Mouse (Mus musculus) lung, adult 18-20 months (tissue): ENCODE data around the gene 1810013L24Rik.
A peak's percentile ranks its signal among the peaks of the same experiment; 100 is the strongest.

ENCODE experiments used
- DNase-seq, 2 experiments: peaks; one replicate each; pipeline ENCODE4 v3.0.0; 2022; ENCODE audit warnings: mixed read lengths in 2 of 2

The 1810013L24Rik gene

DNA sequence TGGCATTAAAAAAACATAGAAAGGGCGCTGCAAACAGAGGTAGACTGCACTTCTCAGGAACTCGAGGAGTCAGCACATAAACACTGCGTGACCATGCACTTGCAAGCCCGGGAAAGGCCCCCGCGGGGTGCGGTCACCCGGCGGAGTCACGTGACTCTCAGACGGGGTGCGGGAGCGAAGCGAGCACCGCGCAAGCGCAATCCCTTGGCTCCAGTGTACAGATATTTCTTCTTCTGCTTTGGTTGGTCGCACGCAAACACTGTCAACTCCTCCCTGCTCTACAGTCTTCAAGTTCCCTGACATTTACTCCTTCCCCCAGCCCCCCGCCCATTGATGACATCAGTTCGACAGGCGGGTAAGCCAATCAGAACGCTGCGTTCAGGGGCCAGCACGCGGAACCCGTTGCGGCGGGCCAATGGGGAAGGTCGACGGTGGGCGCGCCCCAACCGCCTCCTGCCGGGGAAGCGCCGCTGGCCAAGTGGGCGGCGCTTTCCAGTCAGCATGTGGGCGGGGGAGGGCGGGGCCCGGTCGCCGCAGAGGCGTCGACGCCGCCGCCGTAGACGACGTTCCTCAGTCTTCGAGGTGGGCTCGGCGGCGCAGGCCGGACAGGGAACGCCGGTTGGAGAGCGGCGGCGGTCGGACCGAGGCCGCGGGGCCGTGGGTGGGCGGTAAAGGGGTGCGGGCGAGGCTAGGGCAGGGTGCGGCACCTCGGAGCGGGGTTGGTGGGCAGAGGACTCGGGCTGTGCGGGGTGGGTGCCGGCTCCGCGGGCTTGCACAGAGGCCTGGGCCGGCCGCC lies at the start of gene 1810013L24Rik:
Gene 1810013L24Rik (plus strand): TSS at position 537 of the 796 bp plus-strand sequence.
- peak; percentile 100 for DNase-seq

DNA sequence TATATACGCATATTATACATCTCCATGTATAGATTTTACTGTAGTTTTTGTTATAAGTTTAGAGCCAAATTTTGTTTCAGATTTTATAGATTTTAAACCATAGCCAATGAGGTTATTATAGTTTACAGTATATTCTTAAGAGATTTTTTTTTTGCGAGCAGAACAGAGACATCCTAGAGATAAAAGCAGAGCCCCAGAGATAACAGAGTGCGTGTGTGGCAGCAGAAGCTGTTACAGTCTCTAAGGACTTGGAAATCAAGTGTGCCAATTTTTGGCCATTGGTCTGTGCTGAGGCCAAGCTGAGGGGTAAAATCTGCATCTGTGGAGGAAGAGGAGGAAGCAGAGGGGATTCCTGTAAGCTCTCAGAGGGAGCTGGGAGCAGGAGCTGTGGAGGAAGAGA lies 49.7 kb upstream of the 1810013L24Rik start:
- no peak for DNase-seq

DNA sequence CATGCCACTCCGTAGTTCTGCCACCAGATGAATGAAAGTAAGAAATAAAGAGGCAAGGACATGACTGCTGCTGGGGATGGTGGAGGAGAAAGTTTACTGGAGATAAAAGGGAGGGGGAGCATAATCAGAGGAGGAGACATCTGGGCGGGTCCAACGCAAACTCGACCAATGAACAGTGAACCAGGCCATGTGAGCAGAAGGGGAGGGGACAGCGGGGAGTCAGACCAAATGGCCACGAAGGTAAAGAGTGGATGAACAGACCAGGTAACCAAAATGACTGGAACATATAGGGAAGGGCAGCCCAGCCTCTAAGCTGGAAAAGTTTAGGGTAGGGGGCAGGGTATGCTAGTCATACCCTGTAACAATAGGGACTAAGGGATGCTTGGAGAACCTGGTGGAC lies 48.7 kb upstream of the 1810013L24Rik start:
- DNase-seq, result no peak

DNA sequence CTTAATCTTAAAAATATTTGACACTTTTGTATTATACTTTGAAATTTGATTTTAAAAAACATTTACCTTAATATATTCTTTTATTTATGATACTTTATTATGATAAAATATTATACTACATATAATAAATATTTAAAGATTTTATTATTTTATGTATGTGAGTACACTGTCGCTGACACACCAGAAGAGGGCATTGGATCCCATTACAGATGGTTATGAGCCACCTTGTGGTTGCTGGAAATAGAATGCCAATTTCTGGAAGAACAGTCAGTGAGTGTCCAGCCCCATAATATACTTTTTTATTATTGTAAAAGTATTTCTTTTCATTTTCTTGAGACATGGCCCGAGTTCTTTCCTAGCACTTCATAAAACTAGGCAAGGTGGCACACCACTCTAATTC lies 48.2 kb upstream of the 1810013L24Rik start:
- no peak for DNase-seq

DNA sequence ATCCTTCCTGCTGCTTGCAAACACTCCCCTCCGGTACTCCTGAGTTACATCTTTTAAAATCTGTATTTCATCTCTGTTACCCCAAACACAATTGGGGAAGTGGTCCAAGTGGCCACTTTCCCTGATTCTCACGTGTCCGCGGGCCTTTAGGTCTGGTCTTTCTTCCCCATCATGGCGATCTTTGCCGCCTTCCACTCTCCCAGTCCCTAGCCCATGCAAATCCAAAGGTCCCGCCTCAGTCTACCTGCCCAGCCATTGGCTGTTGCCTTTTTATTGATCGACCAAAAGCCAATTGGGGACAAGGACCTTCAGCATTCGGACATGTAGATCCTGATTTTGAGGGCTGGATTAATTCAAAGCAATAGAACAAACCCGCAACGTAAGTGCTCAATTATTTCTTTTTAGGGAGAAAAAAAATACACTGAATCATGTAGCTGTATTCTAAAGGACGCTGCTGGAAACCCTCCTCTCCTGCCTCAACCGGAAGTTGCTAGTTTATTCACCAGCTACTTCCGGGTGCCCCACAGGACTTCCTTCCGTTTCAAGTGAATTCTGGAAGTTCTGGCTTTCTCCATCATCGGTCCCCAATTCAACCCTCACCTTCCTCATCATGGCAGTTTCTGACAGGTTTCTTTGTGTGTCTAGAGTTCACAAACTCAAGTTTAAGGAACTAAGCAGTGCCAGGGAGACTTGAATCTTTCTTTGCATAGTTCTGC lies 46.5 kb upstream of the 1810013L24Rik start:
- DNase-seq, result no peak

DNA sequence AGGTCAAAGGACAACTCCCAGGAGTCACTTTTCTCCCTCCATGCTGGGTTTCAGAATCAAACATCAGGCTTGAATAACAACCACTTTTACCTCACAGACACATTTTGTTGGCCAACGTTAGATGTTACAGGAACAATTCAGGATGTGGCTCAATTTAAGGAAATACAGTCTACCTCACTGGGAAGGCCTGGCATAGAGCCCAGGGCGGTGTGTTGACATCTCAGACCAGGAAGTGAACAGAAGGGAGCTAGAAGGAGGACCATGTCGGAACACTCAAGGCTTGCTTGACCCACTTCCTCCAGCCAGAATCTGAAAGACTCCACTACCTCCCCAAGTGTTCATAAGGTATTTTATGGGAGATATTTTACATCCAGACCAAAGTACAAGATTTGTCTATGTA lies 45.1 kb upstream of the 1810013L24Rik start:
- peak; percentile 86 to 91 for DNase-seq

DNA sequence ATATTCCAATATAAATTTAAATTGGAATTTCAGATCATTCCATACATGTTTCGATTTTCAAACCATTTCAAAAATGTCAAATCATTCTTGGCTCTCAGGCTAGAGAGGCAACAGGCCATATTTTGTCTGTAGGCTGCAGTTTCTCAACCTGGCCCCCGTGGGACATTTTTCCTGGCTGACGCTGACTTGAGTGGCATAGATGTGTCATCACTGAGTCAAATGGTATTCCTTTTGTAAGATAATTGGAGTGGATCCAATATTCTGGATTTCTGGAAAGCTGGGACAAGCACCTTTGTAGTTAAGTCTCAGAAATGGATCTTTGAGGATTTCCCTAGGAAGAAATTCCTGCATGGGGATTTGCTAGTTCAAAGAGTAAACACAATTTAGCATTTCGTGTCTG lies 39.0 kb upstream of the 1810013L24Rik start:
- DNase-seq, result no peak

DNA sequence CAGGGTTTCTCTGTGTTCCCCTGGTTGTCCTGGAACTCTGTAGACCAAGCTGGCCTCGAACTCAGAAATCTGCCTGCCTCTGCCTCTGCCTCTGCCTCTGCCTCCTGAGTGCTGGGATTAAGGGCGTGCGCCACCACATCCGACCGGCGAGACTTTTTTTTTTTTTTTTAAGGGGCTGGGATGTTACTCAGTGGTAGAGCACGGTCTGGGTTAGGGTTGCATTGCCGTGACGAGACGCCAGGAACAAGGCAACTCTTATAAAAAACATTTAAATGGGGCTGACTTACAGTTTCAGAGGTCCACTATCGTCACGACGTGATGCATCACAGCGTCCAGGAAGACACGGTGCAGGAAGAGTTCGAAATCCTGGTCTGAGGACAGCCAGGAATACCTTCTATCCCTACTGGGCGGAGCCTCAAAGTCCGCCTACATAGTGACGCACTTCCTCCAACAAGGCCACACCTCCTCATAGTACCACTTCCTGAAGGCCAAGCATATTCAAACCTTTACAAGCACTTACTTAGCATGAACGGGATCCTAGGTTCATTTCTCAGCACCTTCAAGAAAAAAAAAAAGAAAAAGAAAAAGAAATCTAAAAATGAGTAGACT lies 37.8 kb upstream of the 1810013L24Rik start, which contains the start of gene Usp7:
Gene Usp7 (minus strand): TSS at position 360 of the 609 bp plus-strand sequence.
- no peak for DNase-seq

DNA sequence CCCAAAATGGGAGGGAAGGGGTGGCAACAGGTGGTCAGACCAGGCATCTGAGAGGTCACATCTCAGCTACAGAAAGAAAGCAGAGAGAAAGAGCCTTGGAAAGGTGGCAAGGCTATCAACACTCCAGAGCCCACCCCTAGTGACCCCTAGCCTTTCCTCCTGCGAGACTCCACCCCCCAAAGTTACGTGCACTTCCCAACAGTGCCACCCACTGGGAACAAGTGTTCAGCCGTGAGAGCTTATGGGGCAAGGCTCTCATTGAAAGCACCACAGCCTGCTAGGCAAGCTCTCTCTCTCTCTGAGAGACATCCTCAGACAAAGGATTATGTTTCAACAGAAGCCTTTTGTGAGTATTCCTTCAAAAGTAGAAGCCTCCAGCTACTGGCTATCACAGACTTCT lies 34.9 kb upstream of the 1810013L24Rik start:
- DNase-seq, result peak in 1 of 2 experiments; percentile 9

DNA sequence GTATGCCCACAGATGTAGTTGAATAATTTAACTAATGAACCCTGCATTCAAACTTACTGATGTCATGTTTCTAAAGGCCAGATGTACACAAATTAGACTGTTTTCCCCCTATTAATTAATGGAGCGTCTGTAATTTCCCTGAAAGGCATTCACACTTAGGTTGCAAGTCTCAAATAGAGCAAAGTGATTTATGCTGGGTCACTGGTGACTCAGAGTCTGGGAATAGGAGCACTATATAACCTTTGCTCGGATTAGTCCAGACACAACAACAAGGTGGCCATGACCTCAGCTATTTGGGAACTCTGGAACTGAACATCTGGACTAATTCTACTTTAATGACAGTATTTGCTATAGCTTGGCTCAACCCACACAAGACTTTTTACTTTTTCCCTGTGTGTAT lies 34.0 kb upstream of the 1810013L24Rik start:
- DNase-seq, result no peak

DNA sequence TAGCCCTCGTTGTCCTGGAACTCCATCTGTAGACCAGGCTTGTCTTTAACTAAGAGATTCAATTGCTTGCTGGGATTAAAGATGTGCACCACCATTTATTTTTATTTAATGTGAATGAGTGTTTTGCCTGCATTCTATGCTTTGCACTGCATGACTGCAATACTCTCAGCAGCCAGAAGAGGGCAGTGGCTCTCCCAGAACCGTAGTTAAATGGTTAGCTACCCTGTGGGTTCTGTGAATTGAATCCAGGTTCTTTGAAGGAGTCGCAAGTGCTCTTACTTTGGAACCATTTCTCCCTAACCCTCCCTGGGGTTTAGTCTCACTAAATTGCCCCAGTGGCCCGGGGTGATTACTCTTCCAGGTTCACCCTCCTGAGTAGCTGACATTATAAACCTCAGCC lies 23.2 kb upstream of the 1810013L24Rik start:
- peak in 1 of 2 experiments; percentile 25 for DNase-seq

DNA sequence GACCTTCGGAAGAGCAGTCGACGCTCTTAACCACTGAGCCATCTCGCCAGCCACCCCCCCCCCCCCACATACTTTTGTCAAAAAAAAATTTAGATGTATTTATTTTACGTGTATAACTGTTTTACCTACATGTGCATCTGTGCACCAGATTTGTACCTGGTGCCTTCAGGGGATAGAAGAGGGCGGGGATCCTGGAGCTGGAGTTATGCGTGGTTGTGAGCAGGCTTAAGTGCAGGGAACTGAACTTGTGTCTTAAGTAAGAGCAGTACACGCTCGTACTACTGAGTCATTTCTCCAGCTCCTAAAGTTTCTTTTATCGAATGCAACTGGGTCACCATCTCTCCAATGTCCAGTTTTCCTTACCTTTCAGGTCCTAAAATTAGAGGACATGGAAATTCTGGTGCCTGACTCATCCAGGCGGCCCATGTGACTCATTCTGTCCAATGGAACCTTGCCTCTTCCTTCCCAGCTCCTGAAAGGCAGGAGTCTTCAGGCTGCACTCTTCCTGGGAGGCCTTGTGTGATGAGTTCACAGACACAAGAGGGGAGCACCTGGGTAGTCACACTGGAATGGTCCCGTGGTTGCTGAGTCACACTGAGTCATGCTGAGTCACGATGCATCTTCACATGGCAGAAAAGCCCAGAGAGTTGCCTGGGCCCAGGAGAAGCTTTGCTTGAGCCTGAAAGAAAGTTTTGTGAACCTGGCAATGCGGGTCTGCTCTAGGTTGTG lies 19.3 kb upstream of the 1810013L24Rik start:
- no peak for DNase-seq

DNA sequence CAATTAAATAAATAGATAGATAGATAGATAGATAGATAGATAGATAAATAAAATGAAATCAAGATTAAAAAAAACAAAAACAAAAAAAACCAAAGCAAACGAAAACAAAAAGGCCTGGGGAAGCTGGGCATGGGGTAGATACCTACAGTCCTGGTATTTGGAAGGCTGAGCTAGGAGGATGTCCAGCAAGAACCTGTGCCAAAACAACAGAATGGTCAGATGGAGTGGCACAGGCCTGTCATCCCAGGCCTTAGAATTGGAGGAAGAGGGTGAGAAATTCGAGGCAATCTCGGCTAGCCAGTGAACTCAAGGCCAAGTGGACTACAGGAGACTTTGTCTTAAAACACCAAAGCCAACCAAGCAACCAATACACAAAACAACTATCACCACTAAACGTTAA lies 12.0 kb upstream of the 1810013L24Rik start:
- no peak for DNase-seq

DNA sequence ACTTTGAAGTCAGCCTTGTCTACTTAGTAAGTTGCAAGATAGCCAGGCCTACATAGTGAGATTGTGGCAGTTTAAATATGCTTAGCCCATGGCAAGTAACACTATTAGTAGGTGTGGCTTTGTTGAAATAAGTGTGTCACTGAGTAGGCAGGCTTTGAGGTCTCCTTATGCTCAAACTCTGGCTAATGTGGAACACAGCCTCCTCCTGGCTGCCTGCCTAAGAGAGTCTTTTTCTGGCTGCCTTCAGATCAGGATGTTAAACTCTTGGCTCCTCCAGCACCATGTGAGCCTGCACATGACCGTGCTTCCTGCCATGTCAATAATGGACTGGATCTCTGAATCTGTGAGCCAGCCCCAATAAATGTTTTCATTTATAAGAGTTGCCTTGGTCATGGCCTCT lies 8.5 kb upstream of the 1810013L24Rik start:
- peak; percentile 35 to 45 for DNase-seq

DNA sequence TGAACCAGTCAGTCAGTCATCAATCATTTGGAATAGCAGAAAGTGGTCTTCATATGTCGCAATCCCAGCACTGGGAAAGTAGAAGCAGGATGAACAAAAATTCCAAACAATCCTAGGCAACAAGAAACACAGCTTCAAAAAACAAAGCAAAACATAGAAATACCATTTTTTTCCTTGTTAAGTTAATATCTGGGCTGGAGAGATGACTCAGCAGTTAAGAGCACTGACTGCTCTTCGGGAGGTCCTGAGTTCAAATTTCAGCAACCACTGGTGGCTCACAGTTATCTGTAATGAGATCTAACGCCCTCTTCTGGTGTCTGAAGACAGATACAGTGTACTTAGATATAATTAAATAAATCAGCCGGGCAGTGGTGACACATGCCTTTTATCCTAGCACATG lies 7.3 kb upstream of the 1810013L24Rik start:
- DNase-seq, result no peak

DNA sequence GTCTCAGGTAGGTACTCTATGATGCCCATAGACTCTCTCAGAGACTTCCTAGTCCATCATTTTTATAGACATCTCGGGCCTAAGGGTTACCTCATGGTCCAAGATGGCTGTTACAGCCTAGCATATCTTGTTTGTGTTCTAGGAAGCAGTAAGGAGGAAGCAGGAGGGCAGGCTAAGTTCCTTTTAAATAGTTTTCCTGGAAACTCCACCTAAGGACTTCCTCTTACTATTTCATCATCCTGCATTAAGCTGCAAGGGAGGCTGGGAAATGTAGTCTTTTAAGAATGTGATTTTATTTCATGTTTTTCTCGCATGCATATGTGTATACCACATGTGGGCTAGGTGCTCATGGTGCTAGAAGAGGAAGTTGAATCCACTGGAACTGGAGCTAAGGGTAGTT lies 6.2 kb upstream of the 1810013L24Rik start:
- no peak for DNase-seq

DNA sequence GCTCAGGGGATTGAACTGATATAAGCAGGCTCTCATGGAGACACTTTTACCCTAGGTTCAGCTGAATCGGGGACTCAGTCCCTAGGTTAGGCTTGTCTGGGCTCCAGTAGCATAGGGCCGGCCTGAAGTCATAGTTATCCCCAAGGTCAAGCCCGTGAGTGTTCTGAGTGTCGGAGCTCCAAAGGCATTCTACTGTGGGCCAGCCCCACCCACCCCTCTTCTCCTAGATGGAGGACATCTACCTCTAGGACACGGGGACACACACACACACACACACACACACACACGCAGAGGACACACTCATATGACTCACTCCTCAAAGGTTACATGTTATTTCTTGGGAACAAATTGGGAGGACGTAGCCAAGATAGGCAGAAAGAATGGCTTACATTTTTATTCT lies 2.5 kb upstream of the 1810013L24Rik start:
- DNase-seq, result no peak

DNA sequence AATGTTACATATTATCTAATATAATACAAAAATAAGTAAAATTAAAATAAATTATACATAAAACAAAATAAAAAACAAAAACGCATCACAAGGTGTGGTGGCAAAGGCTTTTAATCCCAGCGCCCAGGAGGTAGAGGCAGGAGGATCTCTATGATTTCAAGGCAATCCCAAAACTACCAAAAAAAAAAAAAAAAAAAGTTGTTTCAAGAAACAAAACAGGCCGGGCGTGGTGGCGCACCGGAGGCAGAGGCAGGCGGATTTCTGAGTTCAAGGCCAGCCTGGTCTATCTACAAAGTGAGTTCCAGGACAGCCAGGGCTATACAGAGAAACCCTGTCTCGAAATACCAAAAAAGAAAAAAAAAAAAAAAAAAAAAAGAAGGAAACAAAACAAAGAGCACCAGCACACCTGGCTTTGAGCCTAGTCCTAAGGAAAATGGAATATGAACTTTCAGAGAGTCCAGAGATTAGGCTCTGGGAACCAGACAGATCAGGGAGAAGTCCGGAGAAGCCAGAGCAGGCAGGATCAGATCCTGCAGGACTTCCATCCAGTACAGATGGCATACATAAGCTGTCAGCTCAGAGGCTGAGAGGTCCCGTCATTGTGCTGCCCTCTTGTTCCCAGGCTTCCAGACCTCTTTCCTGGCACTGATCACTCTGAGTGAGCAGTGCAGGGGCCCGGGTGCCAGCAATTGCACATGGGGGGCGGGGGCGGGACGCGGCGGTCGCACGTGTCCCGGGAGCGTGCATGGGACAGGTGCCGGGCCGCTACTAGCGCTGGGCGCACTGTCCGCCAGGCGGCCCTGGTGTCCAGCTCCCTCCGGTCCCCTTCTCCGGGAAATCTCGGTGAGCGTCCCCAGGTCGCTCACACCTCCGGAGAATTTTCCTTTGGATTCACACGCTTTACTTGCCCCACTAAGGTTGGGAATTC lies 1.0 kb upstream of the 1810013L24Rik start:
- DNase-seq, result peak in 1 of 2 experiments; percentile 78

DNA sequence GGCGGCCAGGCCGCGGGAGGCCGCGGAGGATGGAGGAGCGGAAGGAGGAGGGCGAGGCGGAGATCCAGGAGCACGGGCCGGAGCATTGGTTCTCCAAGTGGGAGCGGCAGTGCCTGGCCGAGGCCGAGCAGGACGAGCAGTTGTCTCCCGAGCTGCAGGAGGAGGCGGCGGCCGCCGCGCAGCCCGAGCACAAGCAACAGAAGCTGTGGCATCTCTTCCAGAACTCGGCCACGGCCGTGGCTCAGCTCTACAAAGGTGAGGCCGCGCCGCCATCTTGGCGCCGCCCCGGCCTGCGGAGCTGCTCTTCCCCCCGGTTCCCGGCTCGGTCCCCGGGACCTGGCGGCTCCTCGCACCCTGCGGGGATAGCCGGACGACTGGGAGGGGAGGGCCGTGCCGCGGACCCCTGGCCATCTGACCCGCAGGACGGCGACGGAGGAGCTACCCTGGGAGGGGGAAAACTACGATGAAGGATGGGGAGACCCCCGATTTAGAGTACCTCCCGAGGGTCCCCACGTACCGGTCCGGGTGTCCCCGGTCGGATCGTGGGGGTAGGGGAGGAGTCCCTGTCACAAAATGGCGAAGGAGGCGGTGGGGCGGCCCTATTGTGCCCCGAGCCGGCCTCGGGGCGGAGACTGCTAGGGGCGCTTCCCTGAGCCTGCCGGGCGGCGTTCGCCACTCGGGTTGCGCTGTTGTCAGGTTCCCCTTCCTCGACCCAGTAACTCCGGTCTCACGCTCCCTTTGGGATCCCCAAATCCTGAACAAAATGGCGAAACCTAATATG lies 721 bp downstream of the 1810013L24Rik start:
- peak; percentile 83 to 87 for DNase-seq

DNA sequence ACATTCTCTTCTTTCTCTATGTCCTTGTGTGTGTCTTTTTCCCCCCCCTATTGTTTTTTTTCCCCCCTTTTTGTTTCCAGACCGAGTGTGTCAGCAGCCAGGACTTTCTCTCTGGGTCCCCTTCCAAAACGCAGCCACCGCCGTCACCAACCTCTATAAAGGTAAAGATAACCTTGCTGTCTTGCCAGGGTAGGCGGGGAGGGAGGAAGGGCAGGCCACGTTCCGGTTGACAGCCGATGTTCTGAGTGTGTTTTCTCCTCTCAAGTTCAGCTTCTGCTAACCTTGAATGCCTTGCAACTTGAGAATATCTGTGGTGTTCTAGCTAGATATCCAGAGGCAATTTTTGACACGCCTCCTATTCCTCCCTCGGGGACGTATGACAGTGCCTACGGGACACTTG lies 1.3 kb downstream of the 1810013L24Rik start:
- DNase-seq, result peak in 1 of 2 experiments; percentile 27

DNA sequence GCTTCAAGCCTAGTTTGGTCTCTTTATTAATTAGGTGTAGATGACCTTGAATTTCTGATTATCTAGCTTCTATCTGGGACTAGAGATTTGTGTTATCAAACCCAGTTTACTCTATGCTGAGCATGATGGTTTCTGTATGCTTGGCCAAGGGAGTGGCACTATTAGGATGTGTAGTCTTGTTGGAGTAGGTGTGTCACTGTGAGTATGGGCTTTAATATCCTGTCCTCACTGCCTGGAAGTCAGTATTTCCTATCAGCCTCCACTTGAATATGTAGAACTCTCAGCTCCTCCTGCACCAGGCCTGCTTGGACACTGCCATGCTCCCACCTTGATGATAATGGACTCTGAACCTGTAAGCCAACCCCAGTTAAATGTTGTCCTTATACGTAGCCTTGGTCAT lies 7.0 kb downstream of the 1810013L24Rik start:
- DNase-seq, result no peak
